Mouse (Mus musculus): ENCODE measurements at regions not wholly inside any gene's neighbourhood (a gene's known extent, or its start where the extent isn't known, plus 50 kb on each side); places are given as distances from the start of the nearest gene placed in this dataset.
A peak's percentile ranks its signal among the peaks of the same experiment; 100 is the strongest.

DNA sequence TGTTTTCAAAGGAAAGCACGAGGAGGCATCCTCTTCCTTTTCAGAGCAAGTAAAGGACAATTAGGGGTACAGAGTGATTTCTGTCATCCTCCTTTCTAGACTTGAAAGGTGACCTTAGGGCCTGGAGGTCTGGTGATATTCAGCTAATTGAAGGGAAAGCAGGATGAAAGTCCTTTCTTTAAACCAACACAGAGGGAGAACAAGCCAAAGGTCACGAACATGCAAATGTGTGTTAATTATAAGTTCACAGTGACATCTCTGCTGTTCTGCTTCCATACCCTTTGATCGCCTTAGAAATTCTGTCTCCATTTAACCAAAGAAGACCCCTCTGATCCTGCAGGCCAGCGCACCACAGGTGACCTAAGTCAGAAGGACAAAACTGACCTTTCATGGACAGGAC is 2126.3 kb upstream of the Lrrc6 start:
- DNase-seq, result no peak

DNA sequence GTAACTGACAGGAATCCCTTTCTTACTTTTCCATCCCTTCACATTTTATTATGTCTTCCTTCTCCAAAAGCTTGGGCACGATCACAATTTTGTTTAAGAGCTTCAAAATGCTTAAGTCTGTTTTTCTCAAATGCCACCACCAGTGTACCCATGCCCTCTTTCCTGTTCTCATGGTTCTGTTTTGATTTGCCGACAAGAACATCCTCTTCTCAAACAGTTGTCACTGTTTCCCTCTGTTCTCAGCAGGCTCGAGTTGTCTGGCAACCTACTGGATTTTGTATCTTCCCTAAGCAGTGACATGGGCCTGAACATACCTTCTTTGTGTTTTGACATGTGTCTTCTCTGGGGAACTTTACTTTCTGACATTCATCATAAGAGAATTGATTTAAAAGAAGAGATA is 2124.1 kb upstream of the Lrrc6 start:
- no peak for DNase-seq

DNA sequence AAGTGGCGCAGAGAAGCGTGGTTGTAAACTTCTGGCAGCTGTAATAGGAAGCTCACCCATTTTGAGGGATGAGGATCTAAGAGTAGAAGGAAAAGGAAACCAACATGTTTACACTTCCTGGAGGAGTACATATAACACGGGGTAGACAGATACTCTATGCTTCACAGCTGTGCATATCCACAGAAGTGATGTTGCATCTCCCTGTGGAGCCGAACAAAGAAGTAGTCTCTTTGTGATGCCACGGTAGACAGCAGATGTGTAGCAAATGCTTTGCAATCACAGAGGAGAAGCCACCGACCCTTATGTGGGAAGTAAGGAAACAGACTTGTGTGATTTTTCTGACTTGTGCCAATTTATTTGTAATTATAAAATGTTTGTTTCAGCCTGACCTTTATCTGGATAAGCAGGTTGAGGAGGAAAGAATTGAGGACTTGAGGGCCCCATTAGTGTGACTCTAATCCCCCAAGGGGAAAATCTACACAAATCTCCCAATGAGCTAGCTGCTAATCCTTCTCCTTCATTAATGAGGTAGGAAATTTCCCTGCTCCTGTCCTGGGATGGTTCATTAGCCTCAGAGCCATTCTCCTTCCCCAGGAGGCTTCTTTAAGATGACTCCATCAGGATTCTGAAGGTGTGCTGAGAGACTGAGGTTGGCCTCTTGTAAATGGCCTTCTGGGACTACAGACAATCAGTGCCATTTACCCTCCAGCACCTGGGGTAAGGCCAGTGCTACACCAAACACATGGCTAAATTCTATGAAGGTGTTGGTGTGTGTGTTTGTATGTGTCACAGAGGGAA is 2119.9 kb upstream of the Lrrc6 start:
- DNase-seq, result no peak

DNA sequence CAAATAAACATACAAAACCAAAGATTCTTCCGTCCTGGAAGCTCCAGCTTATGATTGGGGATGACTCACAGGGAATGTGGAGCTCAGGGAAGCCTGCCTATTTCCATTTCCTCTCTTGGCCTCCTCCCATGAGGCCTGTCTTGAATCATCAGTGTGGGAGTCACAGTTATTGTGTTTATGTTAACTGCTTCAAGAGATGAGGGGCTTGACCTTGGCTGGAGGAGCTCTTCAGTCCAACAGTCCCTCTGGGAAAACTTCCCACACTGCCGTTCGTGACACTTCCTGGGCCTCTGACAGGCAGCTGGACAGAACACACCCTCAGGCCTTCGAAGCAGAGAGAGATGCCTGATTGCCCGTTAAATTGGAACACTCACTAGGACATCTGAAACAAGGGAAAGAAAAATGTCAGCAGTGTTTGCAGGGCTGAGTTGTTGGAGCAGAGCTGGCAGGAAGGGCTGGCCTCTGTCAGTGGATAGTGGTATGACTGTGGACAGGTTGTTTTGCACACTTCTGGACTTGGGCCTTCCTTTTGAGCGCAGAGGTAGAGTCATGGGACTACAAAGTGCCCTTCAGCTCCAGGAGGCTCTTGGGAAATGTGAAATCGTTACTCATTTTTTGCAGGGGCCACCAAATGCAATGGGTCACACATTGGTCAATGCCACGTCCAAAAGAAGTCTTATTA is 2105.5 kb upstream of the Lrrc6 start:
- DNase-seq, result no peak

DNA sequence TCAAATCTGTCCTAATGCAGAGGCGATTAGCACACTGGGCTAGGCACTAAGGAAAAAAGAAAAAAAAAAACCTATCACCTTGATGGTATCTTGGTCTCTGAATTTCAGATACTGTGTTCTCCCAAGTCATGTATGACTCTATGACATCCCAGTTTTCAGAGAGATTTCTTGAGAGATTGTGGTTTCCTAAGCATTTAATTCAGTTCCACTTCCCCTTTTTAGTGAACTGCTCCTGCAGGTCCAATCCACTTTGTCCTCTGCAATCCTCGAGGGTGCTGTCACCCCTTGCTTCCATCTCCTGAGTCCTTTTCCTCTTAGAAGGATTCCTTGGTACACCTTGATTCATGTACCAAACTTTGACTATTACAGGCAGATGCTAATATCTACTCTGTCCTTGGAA is 2104.8 kb upstream of the Lrrc6 start:
- no peak for DNase-seq

DNA sequence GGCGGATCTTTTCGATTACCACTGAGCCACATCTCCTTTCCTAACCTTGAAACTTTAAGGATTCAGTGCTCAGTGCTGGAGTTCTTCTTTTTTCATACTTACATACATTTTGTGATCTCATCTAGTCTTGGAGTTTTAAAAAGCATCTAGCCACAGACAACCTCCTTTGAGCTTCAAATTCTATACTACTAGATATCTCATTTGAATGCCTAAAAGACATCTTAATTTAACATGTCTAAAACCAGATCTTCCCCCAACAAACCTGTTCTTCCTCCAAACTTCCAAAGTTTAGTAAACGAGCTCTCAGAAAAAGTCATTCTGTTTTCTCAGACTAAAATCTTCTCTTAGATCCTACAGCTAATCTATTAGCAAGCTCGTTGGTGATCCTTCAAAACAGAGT is 2081.5 kb upstream of the Lrrc6 start:
- no peak for DNase-seq

DNA sequence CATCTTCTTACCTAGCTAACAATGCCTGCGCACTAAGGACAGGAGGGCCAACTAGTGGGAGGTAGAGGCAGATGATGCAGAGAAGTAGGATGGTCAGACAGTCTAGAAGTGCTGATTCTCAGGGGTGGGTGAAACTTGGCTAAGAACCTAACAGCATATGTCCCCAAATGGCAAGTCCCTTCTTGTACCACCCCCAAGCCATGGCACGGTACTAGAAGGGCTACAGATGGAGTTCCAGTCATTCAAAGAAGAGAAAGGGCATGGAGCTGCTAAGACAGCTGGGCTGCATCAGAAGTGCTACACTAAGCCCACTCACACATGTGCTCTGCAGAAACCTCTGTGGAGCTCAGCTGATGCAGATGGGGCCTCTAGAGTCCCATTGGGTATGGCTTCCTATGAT is 2078.8 kb upstream of the Lrrc6 start:
- no peak for DNase-seq

DNA sequence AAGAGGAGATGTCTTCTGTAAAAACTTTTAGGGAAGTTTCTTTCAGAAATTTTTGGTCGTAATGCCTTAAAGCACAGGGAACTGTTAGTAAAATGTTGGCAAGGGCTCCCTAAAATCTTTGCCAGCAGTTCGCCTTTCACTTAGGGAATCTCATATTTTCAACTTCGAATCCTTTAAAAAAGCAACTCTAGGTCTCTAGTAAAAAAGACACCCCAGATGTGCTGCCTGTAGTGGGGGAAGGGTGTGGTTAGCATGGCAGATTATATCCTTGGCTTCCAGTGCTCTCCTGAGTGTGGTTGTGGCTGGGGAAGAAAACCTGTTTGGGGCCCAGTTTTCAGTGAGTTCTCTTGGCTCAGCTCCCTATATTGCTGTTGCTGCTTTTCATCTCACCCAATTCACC is 2059.9 kb upstream of the Lrrc6 start:
- no peak for DNase-seq

DNA sequence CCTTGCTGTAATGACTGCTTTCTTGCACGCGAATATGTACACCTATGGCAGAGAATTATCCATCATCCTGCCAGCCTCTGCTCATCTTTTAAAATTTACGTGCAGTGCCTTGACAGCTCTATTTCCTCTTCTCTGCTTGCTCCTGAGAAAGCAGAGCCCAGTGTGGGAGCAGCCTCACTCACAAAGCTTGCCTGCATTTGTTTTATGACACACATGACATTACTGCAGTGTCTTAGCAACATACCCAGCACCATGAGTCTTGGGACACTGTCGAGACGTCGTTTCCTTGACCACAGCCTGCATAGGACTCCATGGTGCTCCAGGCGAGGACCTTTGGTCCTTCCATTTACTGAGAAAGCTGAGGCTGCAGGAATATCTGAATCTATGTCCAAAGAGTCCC is 2055.4 kb upstream of the Lrrc6 start:
- DNase-seq, result no peak

DNA sequence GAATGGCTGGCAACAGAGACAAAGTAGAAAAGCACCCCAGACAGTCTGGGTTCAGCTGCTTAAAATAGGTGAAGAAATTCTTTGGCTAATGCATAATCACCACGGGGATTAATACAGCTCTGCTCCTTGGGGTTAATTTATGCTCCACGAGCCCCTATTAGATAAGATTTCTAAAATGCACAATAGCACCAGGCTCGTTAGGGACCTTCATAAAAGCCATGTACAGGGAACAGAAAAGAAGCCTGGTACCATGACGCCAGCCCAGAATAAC is 2035.3 kb upstream of the Lrrc6 start:
- no peak for DNase-seq

DNA sequence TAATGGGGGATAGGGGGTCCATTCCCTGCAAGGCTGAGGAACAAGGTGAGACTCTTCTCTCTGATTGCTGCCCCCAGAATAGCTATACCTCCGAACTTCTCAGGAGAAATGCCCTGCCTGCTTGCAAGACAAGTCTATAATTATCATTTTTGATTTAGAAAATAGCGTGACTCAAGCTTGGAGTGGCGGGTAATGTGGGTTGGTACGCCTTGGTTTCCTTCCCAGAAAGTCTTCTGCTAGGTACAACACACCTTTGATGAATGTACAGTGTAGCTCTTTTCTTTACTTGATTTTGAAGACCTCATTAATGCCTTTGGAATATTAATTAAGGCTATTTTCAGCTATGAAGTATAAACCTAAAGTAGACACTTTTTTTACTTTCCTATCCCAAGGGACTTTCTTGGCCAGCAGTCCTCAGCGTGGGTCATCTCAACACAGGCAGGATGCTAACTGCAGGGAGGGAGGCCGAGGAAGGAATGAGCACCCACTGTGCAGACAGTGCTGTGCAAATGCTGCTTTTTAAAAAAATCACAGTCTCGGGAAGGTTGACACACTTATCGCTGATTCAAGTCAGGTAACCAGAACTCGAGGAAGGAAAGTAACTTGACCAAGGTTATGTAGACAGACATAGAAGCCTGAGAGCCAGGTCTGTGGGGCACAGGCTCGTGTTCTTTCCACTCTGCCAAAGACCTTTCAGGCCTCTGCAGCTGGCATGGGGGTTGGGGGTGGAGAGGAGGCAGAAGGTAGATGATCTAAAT is 2034.8 kb upstream of the Lrrc6 start:
- no peak for DNase-seq

DNA sequence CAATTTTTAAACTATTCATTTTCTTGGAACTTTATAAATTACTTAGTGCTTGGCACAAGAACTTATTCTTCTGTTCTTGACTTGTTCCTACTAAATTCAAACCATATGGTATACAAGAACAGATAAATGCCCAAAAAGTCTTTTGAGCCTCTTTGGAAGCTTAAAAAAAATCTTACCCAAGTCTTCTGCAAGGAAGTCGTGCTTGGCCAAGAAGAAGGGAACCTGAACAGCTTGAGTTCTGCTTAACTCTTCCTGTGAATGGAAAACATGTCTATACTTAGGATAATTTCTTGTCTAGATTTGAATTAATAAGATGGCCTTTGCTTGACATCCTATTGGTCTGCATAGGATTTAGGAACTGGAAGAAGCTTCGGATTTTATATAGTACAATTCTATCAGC is 2020.0 kb upstream of the Lrrc6 start:
- no peak for DNase-seq

DNA sequence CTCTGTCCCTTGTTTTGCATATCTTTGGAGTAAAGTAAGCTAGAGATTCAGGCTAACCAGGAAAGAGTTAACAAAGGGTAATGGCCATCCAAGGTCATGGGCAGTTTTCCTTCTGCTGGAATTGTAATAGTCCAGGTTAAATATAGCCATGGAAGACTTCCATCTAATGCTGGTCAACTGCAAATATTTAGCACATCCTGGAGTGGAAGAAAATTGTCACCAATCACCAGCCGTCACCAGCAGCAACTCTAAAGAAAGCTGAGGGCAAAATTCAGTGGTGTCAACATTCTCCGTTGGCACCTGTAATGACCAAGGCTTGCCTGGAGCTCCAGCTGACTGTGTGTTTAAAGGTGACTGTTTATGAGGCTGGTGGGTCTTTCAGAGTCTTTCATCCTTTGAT is 2011.7 kb upstream of the Lrrc6 start:
- no peak for DNase-seq

DNA sequence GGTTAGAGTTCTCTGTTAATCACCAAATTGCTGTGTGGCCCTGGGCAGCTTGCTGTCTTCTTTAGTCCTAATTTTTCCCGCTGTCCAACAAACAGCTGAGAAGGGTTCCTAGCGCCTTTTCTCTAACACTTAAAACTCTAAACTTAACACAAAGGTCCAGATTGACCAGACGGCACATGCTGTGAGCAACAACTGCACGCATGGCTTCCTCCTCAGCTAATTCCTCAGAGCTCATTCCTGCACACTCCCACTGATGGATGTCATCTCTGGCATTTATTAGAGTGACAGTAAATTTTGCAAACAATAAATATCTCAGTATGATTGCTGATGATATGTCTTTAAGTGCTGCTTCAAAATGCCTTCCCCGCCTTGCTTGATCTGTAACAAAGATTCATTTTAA is 2007.5 kb upstream of the Lrrc6 start:
- no peak for DNase-seq

DNA sequence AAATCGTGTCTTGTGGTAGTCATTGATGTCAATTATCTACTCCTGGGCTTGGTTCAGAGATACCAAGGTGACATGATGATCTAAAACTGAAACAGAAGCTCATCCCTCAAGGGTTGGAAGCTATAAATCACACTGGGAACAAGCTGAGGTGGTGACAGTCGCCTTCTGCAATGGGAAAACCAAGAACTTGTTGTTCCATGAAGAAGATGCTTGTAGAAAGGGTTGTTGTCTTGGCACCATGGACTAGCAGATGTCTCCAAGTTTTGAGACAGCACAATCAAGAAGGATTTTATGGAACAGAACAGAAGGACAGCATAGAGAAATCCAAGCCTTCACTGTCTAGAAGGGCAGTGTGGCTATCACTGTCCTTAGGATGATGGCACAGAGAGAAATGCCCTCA is 2005.4 kb upstream of the Lrrc6 start:
- DNase-seq, result no peak

DNA sequence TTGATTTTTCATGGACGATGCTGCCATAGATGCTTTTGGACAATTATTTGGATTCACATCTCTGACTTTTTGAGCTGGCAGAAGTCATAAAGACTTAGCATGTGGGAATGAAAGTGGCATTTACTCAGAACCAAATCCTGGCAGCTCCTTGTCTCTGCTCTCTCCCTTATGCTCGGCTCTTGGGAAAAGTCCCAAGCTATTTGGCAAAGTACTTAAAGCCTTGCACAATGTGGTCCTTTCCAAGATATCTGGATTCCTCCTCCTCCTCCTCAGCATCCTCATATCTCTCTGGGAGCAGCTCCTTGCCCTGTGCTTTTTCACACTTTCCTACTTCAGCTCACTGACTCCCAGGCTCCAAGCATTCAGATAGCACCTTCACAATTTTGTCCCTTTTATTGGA is 1995.7 kb upstream of the Lrrc6 start:
- DNase-seq, result no peak

DNA sequence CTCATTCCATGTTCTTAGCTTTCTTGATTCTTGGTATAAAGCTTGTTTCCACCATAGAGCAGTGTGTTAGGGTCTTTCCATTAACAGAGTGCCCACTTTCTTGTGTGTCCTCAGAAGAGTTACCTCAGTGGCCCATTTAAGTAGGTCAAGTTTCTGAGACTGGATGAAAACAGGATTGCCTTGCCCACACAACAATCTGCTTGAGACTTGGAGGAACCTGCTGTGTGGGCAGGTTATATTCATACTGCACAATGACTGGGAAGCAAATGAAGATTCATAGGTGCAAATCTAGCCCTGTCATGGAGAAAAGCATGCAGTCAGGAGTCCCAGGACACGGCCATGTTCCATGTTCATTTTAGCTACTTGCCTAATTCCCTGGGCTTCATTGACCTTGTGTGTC is 1984.1 kb upstream of the Lrrc6 start:
- no peak for DNase-seq

DNA sequence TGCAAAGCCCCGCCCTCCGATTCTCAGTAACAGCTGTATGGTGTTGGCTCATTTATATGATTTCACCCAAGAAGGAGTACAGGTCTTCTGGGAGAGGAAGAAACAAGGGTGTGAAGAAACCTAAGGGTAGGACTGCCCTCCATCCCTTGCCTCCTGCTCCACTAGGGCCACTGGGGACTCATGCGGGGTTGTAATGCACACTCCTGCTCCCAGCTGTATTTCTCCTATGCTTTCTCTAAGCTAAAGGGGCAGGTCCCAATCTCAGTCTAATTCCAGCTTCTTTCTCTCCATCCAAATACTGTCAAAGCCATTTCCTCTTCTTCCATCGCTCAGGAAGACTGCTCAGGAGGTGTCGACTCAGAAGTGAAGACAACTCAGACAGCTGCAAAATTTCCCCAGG is 1977.0 kb upstream of the Lrrc6 start:
- no peak for DNase-seq

DNA sequence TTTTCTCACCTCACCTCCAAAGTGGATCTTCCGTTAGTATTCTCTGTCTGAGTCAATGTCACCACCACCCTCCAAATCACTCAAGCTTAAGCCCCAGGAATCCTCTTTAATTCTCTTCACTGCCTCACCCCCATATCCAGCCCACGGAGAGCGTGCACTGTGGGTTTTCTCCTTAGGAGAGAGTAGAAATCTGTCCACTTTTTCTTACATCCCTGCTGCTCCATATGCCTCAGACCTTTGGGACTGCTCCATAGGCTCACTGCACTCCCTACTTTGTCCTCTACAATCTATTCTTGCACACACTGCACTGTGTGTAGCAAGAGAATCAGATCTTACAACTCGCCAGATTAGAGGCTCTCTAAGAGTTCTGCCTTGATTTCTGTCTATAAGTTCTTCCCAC is 1971.2 kb upstream of the Lrrc6 start:
- DNase-seq, result no peak

DNA sequence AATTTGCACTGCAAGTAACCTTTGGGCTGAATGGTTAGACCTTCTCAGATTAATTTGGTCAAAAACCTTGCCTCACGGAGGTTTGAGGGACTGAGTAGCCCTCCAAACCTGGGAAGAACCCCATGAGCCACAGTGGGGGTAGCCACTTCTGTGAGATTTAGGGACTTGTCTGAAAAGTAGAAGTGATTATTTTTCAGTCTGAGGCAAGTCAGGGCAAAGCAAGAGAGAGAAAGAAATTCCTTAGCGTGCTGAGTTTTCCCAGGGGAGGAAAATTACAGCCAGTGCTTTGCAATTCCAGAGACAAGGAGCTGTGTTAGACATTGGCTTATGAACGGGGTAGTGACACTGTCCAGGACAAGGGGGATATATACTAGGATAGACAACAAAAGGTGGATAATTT is 1962.1 kb upstream of the Lrrc6 start:
- DNase-seq, result no peak

DNA sequence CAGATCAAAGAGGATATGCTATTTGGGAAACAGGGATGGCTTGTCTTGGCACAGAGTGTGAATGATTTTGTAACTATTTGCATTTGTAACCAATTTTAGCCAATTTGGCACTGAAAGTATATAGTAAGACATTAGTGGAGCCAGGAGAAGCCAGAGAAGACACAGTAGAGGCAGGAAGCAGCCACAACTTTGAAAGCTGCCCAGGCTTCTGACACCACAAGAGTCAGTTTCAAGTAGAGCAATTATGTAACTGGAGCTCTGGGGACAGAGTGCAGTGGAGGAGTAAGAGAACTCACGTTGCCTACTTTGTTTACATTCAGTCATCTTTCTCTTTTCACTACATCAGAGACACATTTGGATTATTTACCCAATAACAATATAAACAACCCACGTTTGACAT is 1956.5 kb upstream of the Lrrc6 start:
- no peak for DNase-seq

DNA sequence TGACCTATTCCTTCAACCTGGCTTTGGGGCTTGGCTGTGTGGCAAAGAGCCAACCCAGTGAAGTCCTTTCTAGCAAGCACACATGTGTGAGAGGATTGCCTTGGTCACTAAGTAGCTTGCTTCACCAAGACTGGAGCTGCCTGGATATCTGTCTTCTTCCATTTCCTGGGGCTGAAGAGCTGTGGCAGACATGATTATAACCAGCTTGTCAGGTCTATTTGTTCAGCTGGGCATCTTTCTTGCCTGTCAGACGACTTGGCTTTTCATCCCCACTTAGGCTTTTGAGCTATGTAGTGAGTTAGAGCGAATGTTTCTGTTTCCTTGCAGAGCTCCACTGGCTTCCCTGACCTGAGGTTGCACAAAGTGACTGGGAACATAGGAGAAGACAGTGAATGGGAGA is 1951.3 kb upstream of the Lrrc6 start:
- no peak for DNase-seq

DNA sequence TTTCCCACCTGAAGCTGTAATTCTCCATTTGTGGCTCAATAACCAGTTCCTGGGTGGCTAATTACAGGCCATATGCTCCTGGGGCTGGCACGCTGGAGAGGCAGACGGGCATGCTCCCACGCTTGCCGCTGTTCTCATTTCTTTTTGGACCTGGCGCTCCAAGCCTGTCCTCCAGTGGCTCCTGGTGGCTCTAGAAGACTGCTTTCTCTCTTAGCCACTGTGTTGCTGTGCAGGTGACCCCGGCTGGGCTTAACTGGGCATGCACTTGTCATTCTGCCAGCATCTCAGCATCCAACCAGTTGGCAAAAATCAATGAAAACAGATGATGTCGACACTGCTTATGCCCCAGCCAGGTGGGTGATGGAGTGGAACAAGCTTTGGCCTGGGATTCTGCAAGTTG is 1944.6 kb upstream of the Lrrc6 start:
- DNase-seq, result peak; percentile 80

DNA sequence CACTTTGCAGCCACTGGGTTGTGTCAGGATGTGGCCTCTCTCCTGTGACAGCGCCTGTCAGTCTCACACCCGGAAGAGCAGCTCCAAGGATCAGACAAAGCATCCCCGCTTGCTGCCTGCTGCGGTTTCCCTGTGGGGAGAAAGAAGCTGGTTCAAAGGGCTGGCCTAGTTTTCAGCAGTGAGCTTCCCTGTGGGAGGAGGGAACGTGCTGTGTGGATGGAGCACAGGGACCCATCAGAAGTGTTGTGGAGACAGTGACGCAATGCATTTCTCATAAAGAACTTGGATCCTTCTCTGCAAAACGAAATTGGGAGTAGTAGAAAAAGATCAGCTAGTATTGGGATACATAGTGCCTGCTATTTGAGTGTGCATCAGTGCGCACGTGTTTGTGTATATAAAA is 1939.9 kb upstream of the Lrrc6 start:
- DNase-seq, result no peak

DNA sequence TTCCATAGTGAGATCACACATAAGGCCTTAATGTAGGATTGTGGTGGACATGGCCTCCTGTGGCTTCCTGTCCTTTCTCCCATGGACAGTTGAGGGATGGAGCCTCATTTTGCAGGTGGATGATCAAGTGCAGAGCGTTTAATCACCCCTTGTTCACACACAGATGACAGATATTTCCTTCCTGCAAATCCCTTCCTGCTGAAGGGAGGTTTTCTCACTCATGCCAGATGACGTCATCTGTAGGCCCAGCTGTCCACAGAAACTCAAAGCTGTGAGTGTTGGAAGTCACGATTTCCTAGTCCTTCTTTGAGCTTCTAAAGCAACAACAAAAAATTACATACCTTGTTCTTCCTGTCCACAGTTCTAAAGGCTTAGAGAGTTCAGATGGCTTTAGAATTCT is 1935.3 kb upstream of the Lrrc6 start:
- DNase-seq, result peak; percentile 46
